Mouse (Mus musculus) layer of hippocampus, postnatal 14 days (tissue): Measurements from ENCODE around the gene Smco4. TPM values are rescaled to one million over a fixed set of nuclear protein-coding genes. Genes with fewer than 3 reads are reported as not detected.
"Not testable (repeated sequence)": the region's sequence is repeated elsewhere in the genome, so short reads cannot be mapped to it uniquely, and the experiment has no call there.

Experiments used
- DNase-seq, 2 experiments: peaks; one replicate each; pipeline ENCODE4 v3.0.0; 2021 to 2022; ENCODE audit warnings: low spot score in 2 of 2, mixed read lengths in 1 of 2
- long read RNA-seq, 2 experiments: library from polyadenylated mRNA; stranded (forward); transcript quantifications; one replicate each; pipeline ENCODE4 v2.0.0; 2021
- total RNA-seq, 2 experiments: library from RNA; stranded (reverse); gene quantifications; 2 replicates each; pipeline ENCODE4 v1.2.3; 2021

Gene Smco4
- total RNA-seq, result 1 to 10 TPM; 7.1 to 7.3 TPM
- long read RNA-seq, experiment 1, result 0 reads
- long read RNA-seq, experiment 2, result 0 reads

GRCm38 (mm10) chr9:15493235-15493924 lies at the start of gene Smco4:
Gene Smco4 (plus strand): TSS chr9:15493432.
- DNase-seq, result peak; percentile 51

GRCm38 (mm10) chr9:15447397-15447796 lies 45.8 kb upstream of the Smco4 start:
- DNase-seq, result no peak

- DNase-seq, result peak; percentile 24 to 58
Observed at GRCm38 (mm10) chr9:15450921-15451320, 42.3 kb upstream of the Smco4 start.

- DNase-seq, result no peak
Observed at GRCm38 (mm10) chr9:15472256-15472655, 21.0 kb upstream of the Smco4 start.

- DNase-seq, result peak; percentile 20 to 58
Observed at GRCm38 (mm10) chr9:15473206-15473605, 20.0 kb upstream of the Smco4 start.

DNA sequence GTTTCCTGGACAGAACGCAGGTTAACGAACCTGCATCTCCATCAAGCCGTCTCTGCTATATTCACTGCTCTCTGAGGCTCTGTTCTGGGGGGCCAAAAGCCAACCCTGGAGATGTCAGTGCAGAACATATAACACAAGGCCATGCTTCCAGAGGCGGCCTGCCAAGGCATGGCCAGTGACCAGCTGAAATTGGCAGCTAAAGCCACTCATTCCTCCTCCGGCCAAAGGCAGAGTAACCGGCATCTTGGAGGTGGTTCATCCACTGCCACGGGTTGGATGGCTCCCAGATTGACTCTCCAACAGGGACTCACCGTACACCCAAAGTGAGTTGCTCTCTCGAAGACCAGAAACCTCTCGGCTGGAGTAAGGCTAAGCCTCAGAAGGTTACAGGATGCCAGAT lies 15.7 kb upstream of the Smco4 start:
- no peak for DNase-seq

- DNase-seq, result no peak
Observed at GRCm38 (mm10) chr9:15487682-15488424, 5.4 kb upstream of the Smco4 start.

DNA sequence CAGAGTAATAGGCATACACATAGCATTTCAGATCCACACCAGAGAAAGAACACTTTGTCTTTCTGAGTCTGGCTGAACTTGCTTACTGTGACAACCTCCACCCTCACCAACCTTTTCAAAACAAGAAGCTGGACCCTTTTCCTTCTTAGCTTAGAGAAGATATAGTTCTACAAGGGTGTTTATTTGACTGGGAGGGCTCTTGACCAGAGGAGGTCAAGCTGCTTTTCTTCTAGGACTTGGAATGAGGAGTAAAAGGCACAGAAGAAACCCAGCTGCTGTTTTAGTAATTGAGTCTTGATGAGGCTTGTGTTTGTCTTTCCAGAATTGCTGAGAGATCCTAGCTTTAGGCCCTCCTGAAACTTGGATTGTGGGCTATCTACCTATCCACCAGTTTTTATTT lies 3.9 kb upstream of the Smco4 start:
- no peak for DNase-seq

DNA sequence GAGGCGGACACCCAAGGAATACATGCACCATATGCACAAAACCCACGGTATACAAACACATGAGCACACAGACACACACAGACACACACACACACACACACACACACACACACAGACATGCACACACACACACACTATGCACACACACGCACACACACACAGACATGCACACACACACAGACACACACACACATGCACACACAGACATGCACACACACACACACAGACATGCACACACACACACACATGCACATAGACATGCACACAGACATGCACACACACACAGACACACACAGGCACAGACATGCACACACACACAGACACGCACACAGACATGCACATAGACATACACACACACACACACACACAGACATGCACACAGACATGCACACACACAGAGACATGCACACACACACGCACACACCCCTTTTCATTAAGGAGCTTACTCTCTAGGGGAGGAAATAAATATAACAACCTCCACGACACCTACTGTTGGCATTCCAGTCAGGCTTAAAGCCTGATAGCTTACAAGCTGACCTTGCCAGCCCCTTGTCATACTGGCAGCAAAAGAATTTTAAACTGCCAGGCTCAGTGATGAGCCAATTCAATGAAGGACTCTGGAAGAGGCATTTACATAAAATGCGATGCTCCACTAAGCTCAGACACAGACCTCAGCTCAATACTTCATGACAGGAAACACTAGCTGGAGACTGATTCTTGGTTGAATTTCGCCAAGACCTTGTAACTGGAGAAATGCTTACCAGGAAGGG lies 2.7 kb upstream of the Smco4 start:
- DNase-seq, result no peak

DNA sequence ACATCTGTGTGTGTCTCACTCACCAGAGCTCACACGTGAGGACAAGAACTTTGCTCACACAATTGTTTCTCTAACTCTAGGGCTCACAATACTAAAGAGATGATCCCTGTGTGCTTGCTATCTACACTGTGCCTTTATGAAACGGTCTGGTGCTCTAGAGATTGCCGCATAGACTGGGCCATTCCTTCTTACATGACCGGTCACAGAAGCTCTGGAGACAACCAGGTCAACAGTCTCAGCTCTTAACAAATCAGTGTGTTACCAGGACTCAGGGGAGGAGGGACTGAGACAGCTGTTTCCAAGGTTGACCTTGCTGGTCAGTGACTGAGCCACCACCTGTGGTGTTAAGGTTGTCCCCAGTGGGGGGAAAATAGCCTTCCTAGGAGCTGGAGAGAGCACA lies 1.5 kb upstream of the Smco4 start:
- DNase-seq, result no peak

GRCm38 (mm10) chr9:15492401-15492800 lies 831 bp upstream of the Smco4 start:
- DNase-seq, result no peak

- peak; percentile 61 to 71 for DNase-seq
Observed at GRCm38 (mm10) chr9:15493925-15494558, 810 bp downstream of the Smco4 start.

GRCm38 (mm10) chr9:15495281-15495680 lies 2.0 kb downstream of the Smco4 start:
- DNase-seq, result not testable (repeated sequence)

DNA sequence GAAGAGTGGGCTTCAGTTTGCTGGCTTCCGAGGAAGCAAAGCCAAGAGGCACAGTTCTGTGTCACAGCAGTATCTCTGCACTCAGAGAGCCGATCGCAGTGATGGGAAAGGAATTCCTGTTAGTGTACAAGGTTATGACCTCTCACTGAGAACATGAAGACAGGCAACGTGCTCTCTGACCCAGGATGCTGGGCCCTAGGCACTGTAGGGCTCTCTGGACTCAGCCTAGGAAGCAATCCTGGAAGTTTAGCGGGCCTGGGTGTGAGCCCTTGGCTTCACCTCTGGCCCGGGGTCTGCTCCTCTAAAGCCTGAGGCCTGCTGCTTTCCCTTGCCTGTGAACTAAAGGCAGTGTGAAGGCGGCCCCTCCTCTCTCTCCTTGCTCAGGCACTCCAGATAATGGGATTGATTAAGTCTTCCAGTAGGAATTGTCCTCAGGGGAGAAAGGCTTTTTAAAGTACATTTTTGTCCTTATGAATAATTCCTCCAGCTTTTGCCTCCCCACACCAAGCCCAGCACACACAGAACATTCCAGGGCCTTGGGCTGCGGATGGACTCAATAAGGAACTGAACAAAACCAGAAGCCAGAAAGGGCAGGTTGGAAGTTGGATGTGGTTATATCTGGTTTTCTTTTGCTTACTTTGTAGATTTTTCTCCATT lies 2.8 kb downstream of the Smco4 start:
- no peak for DNase-seq

DNA sequence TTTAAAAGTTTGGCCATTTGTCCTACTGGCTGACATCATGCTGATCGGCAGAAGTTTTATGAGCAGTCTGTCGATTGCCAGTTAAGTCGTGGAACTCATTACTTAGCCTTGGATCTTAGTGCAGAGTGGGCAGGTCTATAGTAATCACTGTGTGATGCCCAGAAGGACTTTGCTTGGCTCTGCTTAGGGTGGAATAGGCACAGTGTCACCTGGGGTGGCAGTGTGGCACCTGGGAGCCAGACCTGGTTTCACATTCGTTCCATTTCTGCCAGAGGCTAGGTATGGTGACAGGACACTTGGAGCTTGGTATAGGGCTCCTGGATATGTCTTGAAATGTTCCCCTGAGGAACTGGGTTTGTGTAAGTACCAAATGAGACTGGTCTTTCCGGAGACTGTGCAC lies 6.8 kb downstream of the Smco4 start:
- no peak for DNase-seq

GRCm38 (mm10) chr9:15501319-15502256 lies 8.4 kb downstream of the Smco4 start:
- no peak for DNase-seq

- DNase-seq, result no peak
Observed at GRCm38 (mm10) chr9:15502476-15502875, 9.2 kb downstream of the Smco4 start.

DNA sequence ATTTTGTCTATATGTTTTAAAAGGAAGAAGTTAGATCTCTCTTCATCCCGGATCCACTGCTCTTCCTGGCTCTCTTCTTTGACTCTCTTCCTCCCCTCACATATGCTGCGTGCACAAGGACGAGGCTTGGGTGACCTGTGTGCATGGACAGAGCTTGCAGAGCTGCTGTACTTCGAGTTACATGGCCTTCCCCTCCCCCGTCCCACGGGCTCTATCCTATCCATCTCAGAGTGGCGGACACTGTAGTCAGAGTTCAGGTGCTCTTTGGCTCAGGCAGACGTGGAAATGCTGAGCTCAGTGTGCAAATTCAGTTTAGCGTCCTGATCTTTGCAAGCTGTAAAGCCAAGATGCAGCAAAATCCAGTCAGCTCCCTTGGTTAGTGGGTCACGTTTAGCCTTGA lies 10.1 kb downstream of the Smco4 start:
- no peak for DNase-seq

DNA sequence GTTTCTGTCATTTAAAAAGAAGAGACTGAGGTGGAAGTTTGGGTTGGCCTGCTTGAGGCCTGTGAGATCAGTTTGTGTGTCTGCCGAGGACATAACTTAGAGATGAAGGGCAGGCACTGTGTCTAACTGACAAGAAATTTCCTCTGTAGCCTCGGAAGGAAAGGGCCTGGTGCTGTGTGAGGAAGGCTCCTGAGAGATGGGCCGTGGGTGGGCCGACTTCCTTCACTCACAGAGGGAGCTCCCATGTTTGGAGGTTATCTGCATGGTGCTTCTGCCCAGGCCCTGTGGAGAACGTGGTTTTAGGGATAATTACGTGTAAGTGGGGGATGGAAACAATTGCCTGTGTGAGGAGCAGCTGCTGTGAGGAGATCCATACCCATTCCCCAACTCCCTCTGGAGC lies 10.6 kb downstream of the Smco4 start:
- DNase-seq, result no peak

DNA sequence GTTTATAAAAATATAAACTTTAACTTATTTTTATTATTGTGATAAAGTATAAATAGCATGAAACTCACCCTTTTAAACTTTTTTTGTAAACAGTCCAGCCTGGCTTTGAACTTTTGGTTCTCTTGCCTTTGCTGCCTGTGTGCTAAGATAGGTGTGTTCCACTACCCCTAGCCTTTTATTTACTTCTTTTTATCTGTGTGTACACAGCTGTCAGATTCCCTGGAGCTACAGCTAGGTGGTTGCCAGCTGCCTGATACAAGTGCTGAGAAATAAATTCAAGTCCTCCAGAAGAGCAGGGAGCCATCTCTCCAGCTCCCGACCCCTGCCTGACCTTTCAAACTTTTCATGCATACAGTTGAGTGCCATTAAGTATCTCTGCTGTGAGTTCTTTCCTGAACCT lies 12.1 kb downstream of the Smco4 start:
- DNase-seq, result no peak
